Mouse (Mus musculus) ES-E14 (cell line): ENCODE measurements around the gene Vill.

ENCODE experiments used
- CHD2 ChIP-seq: IDR thresholded peaks from 2 replicates; pipeline ENCODE4 v1.6.1; 2014; ENCODE audit warnings: mild to moderate bottlenecking, low read depth, low read length, inconsistent platforms
- HCFC1 ChIP-seq: IDR thresholded peaks from 2 replicates; pipeline ENCODE4 v1.6.1; 2012; ENCODE audit warnings: low read length, inconsistent platforms, borderline replicate concordance; ENCODE audit not compliant: insufficient read depth
- ZC3H11A ChIP-seq: IDR thresholded peaks from 2 replicates; pipeline ENCODE4 v1.6.1; 2012; ENCODE audit warnings: low read depth, mild to moderate bottlenecking, inconsistent platforms, low read length, borderline replicate concordance

GRCm38 (mm10) chr9:119005303-119006029 is 47.1 kb upstream of the Vill start:
- TF ChIP-seq ZC3H11A, result no peak
- TF ChIP-seq HCFC1, result no peak
- no peak for TF ChIP-seq CHD2
